Comparison of ENCODE assay signal across 24 mouse cellular contexts in the genomic region with DNA sequence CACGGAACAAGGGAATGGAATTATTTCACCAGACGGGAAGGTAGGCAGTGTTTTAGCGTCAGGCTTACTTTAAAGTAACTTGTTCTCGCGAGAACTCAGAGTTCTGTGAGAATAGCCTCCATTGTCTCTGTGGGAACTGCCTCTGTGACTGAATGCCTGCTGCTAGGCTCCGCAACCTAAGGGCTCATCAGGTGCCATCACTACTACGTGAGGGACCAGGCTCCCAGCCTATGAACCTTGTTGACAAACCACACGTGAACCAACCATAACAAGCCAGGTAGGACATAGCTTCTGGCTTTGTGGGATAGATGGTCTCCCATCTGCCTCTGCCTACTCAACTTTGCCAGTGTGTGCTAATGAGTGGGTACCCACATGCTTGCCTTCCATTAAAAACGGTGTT.
"Had no signal": no experiment of that assay in that cellular context is flagged by ENCODE, and none has a peak within 500 bp of the region (broad histone marks: within the 10 kb centered on the region; RNA-seq: fewer than 3 reads in every experiment).

No protein-coding gene starts in this region.

- H3K27me3 ChIP-seq: limb, embryonic 15.5 days; liver, embryonic 12.5 days; liver, embryonic 13.5 days; liver, embryonic 15.5 days; lung, embryonic 15.5 days; megakaryocyte, embryonic 14.5 days; midbrain, embryonic 13.5 days; midbrain, embryonic 15.5 days had no signal

- H3K4me1 ChIP-seq: limb, embryonic 10.5 days; limb, embryonic 13.5 days; limb, embryonic 15.5 days; liver, embryonic 13.5 days; midbrain, embryonic 10.5 days; midbrain, embryonic 12.5 days; midbrain, embryonic 13.5 days; midbrain, embryonic 15.5 days had no signal

- DNase-seq: left cerebral cortex, postnatal 4 days; liver; liver, embryonic 13.5 days; liver, postnatal 0 days; lung, adult 2 months; lung, embryonic 14.5 days; lung, postnatal 10 days; midbrain, embryonic 14.5 days had no signal

- H3K4me3 ChIP-seq: left cerebral cortex, adult 2 months; limb, embryonic 10.5 days; limb, embryonic 12.5 days; limb, embryonic 13.5 days; limb, embryonic 15.5 days; liver, embryonic 12.5 days; liver, embryonic 13.5 days; liver, embryonic 15.5 days; lung, embryonic 15.5 days; megakaryocyte, embryonic 14.5 days; midbrain, embryonic 10.5 days; midbrain, embryonic 12.5 days; midbrain, embryonic 13.5 days; midbrain, embryonic 15.5 days; myocyte had no signal

- H3K27ac ChIP-seq: left cerebral cortex, adult 2 months; limb, embryonic 10.5 days; limb, embryonic 12.5 days; limb, embryonic 13.5 days; limb, embryonic 15.5 days; liver, embryonic 12.5 days; liver, embryonic 13.5 days; liver, embryonic 14.5 days; liver, embryonic 15.5 days; lung, embryonic 15.5 days; macrophage; midbrain, embryonic 10.5 days; midbrain, embryonic 12.5 days; midbrain, embryonic 13.5 days; midbrain, embryonic 15.5 days had no signal

- H3K36me3 ChIP-seq: limb, embryonic 10.5 days; limb, embryonic 12.5 days; limb, embryonic 13.5 days; limb, embryonic 15.5 days; liver, embryonic 12.5 days; liver, embryonic 13.5 days; liver, embryonic 15.5 days; lung, embryonic 15.5 days; midbrain, embryonic 10.5 days; midbrain, embryonic 12.5 days; midbrain, embryonic 13.5 days; midbrain, embryonic 15.5 days had no signal
